Mouse (Mus musculus) brown adipose tissue, adult 24 weeks (tissue): ENCODE data around the gene Igsf9. TPM values are rescaled to one million over a fixed set of nuclear protein-coding genes. Genes with fewer than 3 reads are reported as not detected.

Source experiments
- H3K27ac ChIP-seq: fragments of 200-500 bp; replicated peaks from 2 replicates; pipeline ENCODE4 v1.5.1; 2012; ENCODE audit warnings: low read depth, mild to moderate bottlenecking, low read length
- H3K4me1 ChIP-seq: fragments of 200-500 bp; 2 replicates; pipeline ENCODE4 v1.6.1; 2012; ENCODE audit warnings: low read length, mixed read lengths; ENCODE audit not compliant: control insufficient read depth, insufficient read depth, insufficient read length
- H3K4me3 ChIP-seq: fragments of 200-500 bp; 2 replicates; pipeline ENCODE4 v1.5.1; 2012; ENCODE audit warnings: low read depth, mild to moderate bottlenecking, low read length, moderate library complexity; ENCODE audit not compliant: insufficient read depth
- polyA plus RNA-seq: library from polyadenylated mRNA; stranded (reverse); fragments of >200 nt; gene quantifications from 2 replicates; pipeline ENCODE4 v1.2.4, GENCODE M21; 2012; ENCODE audit not compliant: missing spikeins, insufficient read depth, insufficient read length

The Igsf9 gene
- polyA plus RNA-seq, 1 experiment, result not detected

- H3K27ac ChIP-seq, result peak overlapping the region; percentile 93
These were observed 25.4 kb upstream of the Igsf9 start for GRCm38 (mm10) chr1:172456001-172456677.

GRCm38 (mm10) chr1:172457196-172457595 lies 24.4 kb upstream of the Igsf9 start:
- H3K4me1 ChIP-seq, result peaks cover 25% of the 10 kb centered on the region

More at GRCm38 (mm10) chr1:172456001-172456677, 25.4 kb upstream of the Igsf9 start:
- H3K4me3 ChIP-seq, result peak overlapping the region; percentile 17
- H3K4me1 ChIP-seq, result peaks cover 25% of the 10 kb centered on the region

GRCm38 (mm10) chr1:172458041-172458440 lies 23.5 kb upstream of the Igsf9 start:
- Histone ChIP-seq H3K27ac (peak overlapping the region; percentile 52; the same call in 1 of the 2 replicates), H3K4me1 (peaks cover 25% of the 10 kb centered on the region), H3K4me3 (no peak overlapping the region)

More at GRCm38 (mm10) chr1:172457196-172457595, 24.4 kb upstream of the Igsf9 start:
- H3K4me3 ChIP-seq, result no peak overlapping the region
- peak overlapping the region; percentile 52; the same call in 1 of the 2 replicates for H3K27ac ChIP-seq

- H3K27ac ChIP-seq, result no peak overlapping the region
- no peak overlapping the region for H3K4me3 ChIP-seq
- peaks cover 16% of the 10 kb centered on the region; the same call in 1 of the 2 replicates for H3K4me1 ChIP-seq
These were observed 20.0 kb upstream of the Igsf9 start for GRCm38 (mm10) chr1:172461602-172462001.

GRCm38 (mm10) chr1:172462534-172462933 lies 19.1 kb upstream of the Igsf9 start:
- Histone ChIP-seq H3K4me1 (peaks cover 15% of the 10 kb centered on the region; the same call in 1 of the 2 replicates), H3K27ac (no peak overlapping the region), H3K4me3 (no peak overlapping the region)

DNA sequence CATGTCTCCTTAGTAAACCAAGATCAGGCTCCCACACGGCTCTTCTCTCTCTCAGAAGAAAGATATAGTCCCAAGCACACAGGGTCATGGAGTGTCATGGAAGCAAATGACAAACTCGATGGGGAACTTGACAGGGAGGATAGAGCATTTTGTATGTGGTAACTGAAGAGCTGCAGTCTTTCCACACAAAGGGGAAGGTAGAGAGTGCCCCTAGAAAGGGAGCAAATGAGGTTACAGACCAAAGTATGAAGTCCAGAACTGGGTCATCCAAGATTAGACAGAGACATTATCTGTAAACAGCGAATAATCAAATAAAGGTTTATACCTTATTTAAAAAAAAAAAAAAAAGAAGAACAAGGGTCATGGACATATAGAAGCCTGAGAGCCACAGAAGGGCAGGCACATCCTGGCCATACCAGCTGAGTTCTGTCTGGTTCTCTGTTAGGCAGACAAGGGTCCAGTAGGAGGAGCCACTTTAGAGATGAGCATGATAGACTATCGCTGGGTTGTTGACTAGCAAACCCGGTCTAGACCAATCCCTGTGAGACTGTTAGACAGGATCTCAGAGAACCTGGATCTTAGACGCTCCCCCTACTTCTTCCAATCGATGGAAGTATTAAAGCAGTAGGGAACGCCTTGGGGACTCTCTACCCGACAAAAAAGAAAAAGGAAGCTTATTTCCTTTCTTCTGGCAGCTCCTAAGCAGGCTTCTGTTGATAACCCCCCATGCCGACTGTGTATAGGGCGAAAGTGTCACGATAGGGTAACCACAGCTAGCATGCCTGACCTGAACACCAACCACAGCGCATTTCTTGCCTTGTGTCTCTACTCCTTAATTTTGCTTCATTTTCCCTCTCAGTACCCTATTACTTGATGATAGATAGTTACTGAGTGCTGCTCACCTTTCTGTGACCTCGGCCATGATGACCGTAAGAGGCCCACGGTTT lies 17.9 kb upstream of the Igsf9 start:
- Histone ChIP-seq H3K27ac (no peak overlapping the region), H3K4me3 (no peak overlapping the region), H3K4me1 (peaks cover 14% of the 10 kb centered on the region)

- Histone ChIP-seq H3K4me1 (peaks cover 3% of the 10 kb centered on the region), H3K4me3 (no peak overlapping the region), H3K27ac (no peak overlapping the region)
These were observed 13.2 kb upstream of the Igsf9 start for GRCm38 (mm10) chr1:172468301-172468877.

DNA sequence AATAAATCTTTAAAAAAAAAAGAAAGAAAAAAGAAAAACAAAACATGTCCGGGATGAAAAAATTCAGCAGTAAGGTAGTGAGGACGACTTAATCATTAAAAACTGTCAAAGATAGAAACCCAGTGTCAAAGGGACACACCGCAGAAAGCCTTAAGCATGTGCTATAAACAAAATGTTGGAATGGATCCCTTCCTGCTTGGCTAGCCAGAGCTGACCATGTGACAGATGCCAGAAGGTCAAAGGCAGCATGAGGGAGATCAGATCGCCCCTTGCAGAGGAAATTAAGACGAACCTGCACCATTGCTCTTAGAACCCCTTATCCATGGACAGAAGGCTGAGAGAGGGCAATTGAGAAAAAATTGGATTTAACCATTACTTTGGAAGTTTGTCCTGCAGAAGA lies 12.2 kb upstream of the Igsf9 start:
- Histone ChIP-seq H3K4me3 (no peak overlapping the region), H3K27ac (peak overlapping the region; percentile 15; the same call in 1 of the 2 replicates), H3K4me1 (peaks cover 3% of the 10 kb centered on the region)

GRCm38 (mm10) chr1:172469810-172470448 lies 11.7 kb upstream of the Igsf9 start:
- peak overlapping the region; percentile 15; the same call in 1 of the 2 replicates for H3K27ac ChIP-seq
- H3K4me1 ChIP-seq, result peaks cover 3% of the 10 kb centered on the region
- no peak overlapping the region for H3K4me3 ChIP-seq

DNA sequence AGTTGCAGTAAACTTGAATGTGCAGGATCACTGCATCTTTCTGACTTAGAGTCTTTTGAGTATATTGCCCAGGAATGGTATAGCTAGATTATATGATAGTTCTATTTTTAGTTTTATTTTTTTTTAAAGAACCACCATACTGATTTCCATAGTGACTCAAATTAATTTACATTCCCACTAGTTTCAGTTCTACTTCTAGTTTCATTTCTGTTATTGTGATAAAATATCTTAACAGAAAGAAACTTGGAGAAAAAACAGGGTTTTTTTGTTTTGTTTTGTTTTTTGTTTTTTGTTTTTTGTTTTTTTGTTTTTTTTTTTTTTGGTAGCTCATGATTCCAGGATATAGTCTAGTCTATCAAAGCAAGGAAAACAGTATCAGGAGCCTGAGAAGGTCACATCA lies 8.7 kb upstream of the Igsf9 start:
- peaks cover 3% of the 10 kb centered on the region for H3K4me1 ChIP-seq
- no peak overlapping the region for H3K27ac ChIP-seq
- no peak overlapping the region for H3K4me3 ChIP-seq

GRCm38 (mm10) chr1:172474196-172474595 lies 7.4 kb upstream of the Igsf9 start:
- no peak overlapping the region for H3K4me3 ChIP-seq
- H3K27ac ChIP-seq, result no peak overlapping the region
- H3K4me1 ChIP-seq, result no peaks in the 10 kb centered on the region

GRCm38 (mm10) chr1:172475054-172475741 lies 6.4 kb upstream of the Igsf9 start, which contains the start of gene Slamf9:
Slamf9 (plus strand) TSS chr1:172475358.
- peak within 1 kb of the TSS; percentile 25 for H3K4me3 ChIP-seq
- H3K27ac ChIP-seq, result peak within 1 kb of the TSS; percentile 49
- no peaks in the 10 kb centered on the region for H3K4me1 ChIP-seq

GRCm38 (mm10) chr1:172478020-172478419 lies 3.6 kb upstream of the Igsf9 start:
- H3K4me1 ChIP-seq, result no peaks in the 10 kb centered on the region
- no peak overlapping the region for H3K27ac ChIP-seq
- no peak overlapping the region for H3K4me3 ChIP-seq

DNA sequence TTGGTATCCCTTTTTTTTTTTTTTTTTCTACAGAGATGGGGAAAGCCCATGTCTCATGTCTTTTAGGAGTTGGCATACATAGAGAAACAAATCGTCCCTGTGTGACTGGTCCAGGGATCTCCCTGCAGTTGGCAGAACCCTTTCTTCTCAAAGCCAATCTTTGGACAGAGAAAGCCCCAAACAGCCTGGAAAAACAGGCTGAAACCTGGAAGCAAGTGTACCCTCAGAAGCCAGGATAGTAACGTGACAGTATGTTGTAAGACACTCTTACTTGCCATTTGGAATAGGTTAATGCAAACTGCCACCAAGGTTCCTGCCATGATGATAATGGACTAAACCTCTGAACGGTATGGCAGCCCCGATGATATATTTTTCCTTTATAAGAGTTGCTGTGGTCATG lies 1.2 kb upstream of the Igsf9 start:
- no peak overlapping the region for H3K4me3 ChIP-seq
- H3K27ac ChIP-seq, result no peak overlapping the region
- no peaks in the 10 kb centered on the region for H3K4me1 ChIP-seq
